Mouse (Mus musculus) embryonic facial prominence, embryonic 14.5 days (tissue): Measurements from ENCODE around the gene Gm45837. TPM values are rescaled to one million over a fixed set of nuclear protein-coding genes. Genes with fewer than 3 reads are reported as not detected.

Experiments
- ATAC-seq: fragments of 200-750 bp; cut with Nextera tagmentation; 2 replicates; pipeline ENCODE4 v1.8.0; 2017; ENCODE audit warnings: low read depth, moderate number of reproducible peaks, moderate TSS enrichment
- DNase-seq: peaks from one replicate; pipeline ENCODE4 v3.0.0-alpha.2; 2015; ENCODE audit warnings: low spot score
- H3K27ac ChIP-seq: fragments of 300-500 bp; sonication (generic); replicated peaks from 2 replicates; pipeline ENCODE4 v1.5.1; 2014; ENCODE audit warnings: low read depth, mild to moderate bottlenecking, low read length, moderate library complexity
- H3K27me3 ChIP-seq: fragments of 300-500 bp; sonication (generic); replicated peaks from 2 replicates; pipeline ENCODE4 v1.6.1; 2014; ENCODE audit warnings: low read length; ENCODE audit not compliant: control insufficient read depth, insufficient read depth
- H3K36me3 ChIP-seq: fragments of 300-500 bp; sonication (generic); 2 replicates; pipeline ENCODE4 v1.6.1; 2014; ENCODE audit warnings: low read length, mixed read lengths; ENCODE audit not compliant: control insufficient read depth, insufficient read depth
- H3K4me1 ChIP-seq: fragments of 300-500 bp; sonication (generic); 2 replicates; pipeline ENCODE4 v1.6.1; 2014; ENCODE audit warnings: antibody characterized with exemption, low read length; ENCODE audit not compliant: control insufficient read depth, insufficient read depth
- H3K4me2 ChIP-seq: fragments of 300-500 bp; sonication (generic); 2 replicates; pipeline ENCODE4 v1.6.1; 2014; ENCODE audit warnings: low read depth, mild to moderate bottlenecking, low read length, moderate library complexity, mixed read lengths
- H3K4me3 ChIP-seq: fragments of 300-500 bp; sonication (generic); 2 replicates; pipeline ENCODE4 v1.5.1; 2014; ENCODE audit warnings: low read depth, mild to moderate bottlenecking, low read length
- H3K9ac ChIP-seq: fragments of 300-500 bp; sonication (generic); 2 replicates; pipeline ENCODE4 v1.6.1; 2014; ENCODE audit warnings: low read depth, mild to moderate bottlenecking, low read length, moderate library complexity, mixed read lengths
- H3K9me3 ChIP-seq: fragments of 300-500 bp; sonication (generic); 2 replicates; pipeline ENCODE4 v1.6.1; 2016; ENCODE audit warnings: low read length; ENCODE audit not compliant: control insufficient read depth
- WGBS: fragments of 180-500 bp; shearing (Covaris S2); extraction: QIAGEN DNeasy Blood & Tissue Kit; methylation state at CpG from one replicate; pipeline ENCODE4 v1.1.7; 2014; 5-methylcytosine and 5-hydroxymethylcytosine counted together
- polyA plus RNA-seq: library from polyadenylated mRNA; unstranded; fragments of >200 nt; fragmentation: Nextera tagmentation; extraction: Ambion mirVana; gene quantifications from 2 replicates; pipeline ENCODE4 v1.2.1, GENCODE M21; 2014

Gm45837 gene
- polyA plus RNA-seq = not detected in 2 replicates

GRCm38 (mm10) chr7:101410267-101410936 is at the start of gene Gm45837:
Gene Gm45837, plus strand, starts transcription at chr7:101410886.
- Histone ChIP-seq H3K36me3 (peaks cover 53% of the 10 kb centered on the region), H3K27ac (no peak within 1 kb of the TSS), H3K4me3 (no peak within 1 kb of the TSS), H3K9ac (no peak within 1 kb of the TSS), H3K4me2 (no peak within 1 kb of the TSS), H3K9me3 (0 out of 2 replicates have a peak, but pooled peaks cover 4% of the 10 kb centered on the region), H3K27me3 (no peaks in the 10 kb centered on the region), H3K4me1 (no peaks in the 10 kb centered on the region)
- 54% methylated on average over 11 of the region's 11 CpGs for WGBS
- ATAC-seq (no peak), DNase-seq (peak; percentile 53)

- Histone ChIP-seq H3K9me3 (no peaks in the 10 kb centered on the region), H3K4me2 (no peak overlapping the region), H3K27ac (no peak overlapping the region), H3K27me3 (no peaks in the 10 kb centered on the region), H3K36me3 (no peaks in the 10 kb centered on the region), H3K4me1 (no peaks in the 10 kb centered on the region), H3K9ac (no peak overlapping the region), H3K4me3 (no peak overlapping the region)
- WGBS = 73% methylated on average over 4 of the region's 4 CpGs
- DNase-seq = no peak
- ATAC-seq = no peak
Measured at GRCm38 (mm10) chr7:101361021-101361420, 49.7 kb upstream of the Gm45837 start.

GRCm38 (mm10) chr7:101361767-101362166 is 48.9 kb upstream of the Gm45837 start:
- DNase-seq (no peak), ATAC-seq (no peak)
- H3K36me3 ChIP-seq = no peaks in the 10 kb centered on the region
- H3K4me1 ChIP-seq = no peaks in the 10 kb centered on the region
- H3K4me2 ChIP-seq = no peak overlapping the region
- no peak overlapping the region for H3K9ac ChIP-seq
- no peaks in the 10 kb centered on the region for H3K9me3 ChIP-seq
- no peak overlapping the region for H3K27ac ChIP-seq
- no peak overlapping the region for H3K4me3 ChIP-seq
- no peaks in the 10 kb centered on the region for H3K27me3 ChIP-seq
- WGBS = 58% methylated on average over 3 of the region's 4 CpGs

- no peak overlapping the region for H3K27ac ChIP-seq
- DNase-seq (no peak), ATAC-seq (no peak)
- H3K36me3 ChIP-seq = no peaks in the 10 kb centered on the region
- H3K27me3 ChIP-seq = no peaks in the 10 kb centered on the region
- 78% methylated on average over 4 of the region's 5 CpGs for WGBS
- no peak overlapping the region for H3K9ac ChIP-seq
- no peaks in the 10 kb centered on the region for H3K4me1 ChIP-seq
- H3K4me3 ChIP-seq = no peak overlapping the region
- H3K4me2 ChIP-seq = no peak overlapping the region
- no peaks in the 10 kb centered on the region for H3K9me3 ChIP-seq
Measured at GRCm38 (mm10) chr7:101362791-101363191, 47.9 kb upstream of the Gm45837 start.

- H3K27ac ChIP-seq = no peak overlapping the region
- H3K9me3 ChIP-seq = no peaks in the 10 kb centered on the region
- H3K9ac ChIP-seq = no peak overlapping the region
- no peaks in the 10 kb centered on the region for H3K27me3 ChIP-seq
- WGBS = 72% methylated on average over 5 of the region's 5 CpGs
- no peak overlapping the region for H3K4me3 ChIP-seq
- no peaks in the 10 kb centered on the region for H3K4me1 ChIP-seq
- DNase-seq (no peak), ATAC-seq (no peak)
- H3K36me3 ChIP-seq = no peaks in the 10 kb centered on the region
- H3K4me2 ChIP-seq = no peak overlapping the region
Measured at GRCm38 (mm10) chr7:101363914-101364313, 46.8 kb upstream of the Gm45837 start.

GRCm38 (mm10) chr7:101367901-101368852 is 42.5 kb upstream of the Gm45837 start:
- no peak for DNase-seq

GRCm38 (mm10) chr7:101369666-101370065 is 41.0 kb upstream of the Gm45837 start:
- Histone ChIP-seq H3K27ac (no peak overlapping the region), H3K36me3 (no peaks in the 10 kb centered on the region), H3K4me1 (no peaks in the 10 kb centered on the region), H3K4me3 (no peak overlapping the region), H3K4me2 (no peak overlapping the region), H3K27me3 (no peaks in the 10 kb centered on the region), H3K9me3 (no peaks in the 10 kb centered on the region), H3K9ac (no peak overlapping the region)
- WGBS = 72% methylated on average over 7 of the region's 7 CpGs
- DNase-seq = no peak
- ATAC-seq = no peak

More at GRCm38 (mm10) chr7:101367901-101368852, 42.5 kb upstream of the Gm45837 start:
- Histone ChIP-seq H3K36me3 (no peaks in the 10 kb centered on the region), H3K27me3 (no peaks in the 10 kb centered on the region), H3K4me3 (no peak overlapping the region), H3K9ac (no peak overlapping the region), H3K9me3 (no peaks in the 10 kb centered on the region), H3K4me1 (no peaks in the 10 kb centered on the region), H3K27ac (no peak overlapping the region), H3K4me2 (no peak overlapping the region)
- ATAC-seq = no peak
- 55% methylated on average over 11 of the region's 11 CpGs for WGBS

GRCm38 (mm10) chr7:101373082-101373481 is 37.6 kb upstream of the Gm45837 start:
- peak; percentile 15; the same call in 1 of the 2 replicates for ATAC-seq
- Histone ChIP-seq H3K27ac (no peak overlapping the region), H3K4me2 (no peak overlapping the region), H3K4me3 (no peak overlapping the region), H3K27me3 (no peaks in the 10 kb centered on the region), H3K4me1 (peaks cover 2% of the 10 kb centered on the region; the same call in 1 of the 2 replicates), H3K9ac (no peak overlapping the region), H3K9me3 (no peaks in the 10 kb centered on the region), H3K36me3 (no peaks in the 10 kb centered on the region)
- no peak for DNase-seq
- 84% methylated on average over 17 of the region's 26 CpGs for WGBS
